Mouse (Mus musculus) liver, postnatal 0 days (tissue): ENCODE data around the gene Zbtb20. TPM values are rescaled to one million over a fixed set of nuclear protein-coding genes. Genes with fewer than 3 reads are reported as not detected.

Experiments used
- ATAC-seq: fragments of 200-750 bp; cut with Nextera tagmentation; 2 replicates; pipeline ENCODE4 v1.8.0; 2017; ENCODE audit warnings: mild to moderate bottlenecking, moderate library complexity
- DNase-seq: peaks from one replicate; pipeline ENCODE4 v3.0.0-alpha.2; 2016
- H3K27ac ChIP-seq: fragments of 300-500 bp; sonication (generic); 2 replicates; pipeline ENCODE4 v1.5.1; 2014; ENCODE audit warnings: antibody characterized with exemption, moderate library complexity, mild to moderate bottlenecking, low read depth
- H3K27me3 ChIP-seq: fragments of 300-500 bp; sonication (generic); 2 replicates; pipeline ENCODE4 v1.6.1; 2014; ENCODE audit warnings: low read length, control low read depth, mixed read lengths; ENCODE audit not compliant: insufficient read depth
- H3K36me3 ChIP-seq: fragments of 300-500 bp; sonication (generic); replicated peaks from 2 replicates; pipeline ENCODE4 v1.6.1; 2014; ENCODE audit warnings: mild to moderate bottlenecking, control low read depth, low read length, moderate library complexity, mixed read lengths; ENCODE audit not compliant: insufficient read depth
- H3K4me1 ChIP-seq: fragments of 300-500 bp; sonication (generic); 2 replicates; pipeline ENCODE4 v1.6.1; 2014; ENCODE audit warnings: antibody characterized with exemption, mild to moderate bottlenecking, control low read depth; ENCODE audit not compliant: insufficient read depth
- H3K4me2 ChIP-seq: fragments of 300-500 bp; sonication (generic); 2 replicates; pipeline ENCODE4 v1.6.1; 2014; ENCODE audit warnings: low read depth, mild to moderate bottlenecking, low read length, moderate library complexity, mixed read lengths
- H3K4me3 ChIP-seq: fragments of 300-500 bp; sonication (generic); 2 replicates; pipeline ENCODE4 v1.5.1; 2014; ENCODE audit warnings: low read depth, low read length
- H3K9ac ChIP-seq: fragments of 300-500 bp; sonication (generic); replicated peaks from 2 replicates; pipeline ENCODE4 v1.6.1; 2014; ENCODE audit warnings: mild to moderate bottlenecking, moderate library complexity
- H3K9me3 ChIP-seq: fragments of 300-500 bp; sonication (generic); 2 replicates; pipeline ENCODE4 v1.6.1; 2016; ENCODE audit warnings: mild to moderate bottlenecking, control low read depth, low read length, mixed read lengths
- CTCF ChIP-seq: sonication (generic); IDR thresholded peaks from 2 replicates; pipeline ENCODE4 v1.5.1; 2016; ENCODE audit warnings: antibody characterized with exemption, low read depth
- EP300 ChIP-seq: IDR thresholded peaks from 2 replicates; pipeline ENCODE4 v1.6.1; 2016; ENCODE audit warnings: antibody characterized with exemption, low read depth, mild to moderate bottlenecking
- WGBS: fragments of 180-500 bp; shearing (Covaris S2); extraction: QIAGEN DNeasy Blood & Tissue Kit; methylation state at CpG from one replicate; pipeline ENCODE4 v1.1.7; 2014; ENCODE audit not compliant: insufficient replicate concordance; 5-methylcytosine and 5-hydroxymethylcytosine counted together
- polyA plus RNA-seq: library from polyadenylated mRNA; unstranded; fragments of >200 nt; fragmentation: Nextera tagmentation; extraction: Ambion mirVana; gene quantifications from 2 replicates; pipeline ENCODE4 v1.2.1, GENCODE M21; 2015

Zbtb20 gene
- polyA plus RNA-seq, 1 experiment from 2014 or later = 9.2 TPM

DNA sequence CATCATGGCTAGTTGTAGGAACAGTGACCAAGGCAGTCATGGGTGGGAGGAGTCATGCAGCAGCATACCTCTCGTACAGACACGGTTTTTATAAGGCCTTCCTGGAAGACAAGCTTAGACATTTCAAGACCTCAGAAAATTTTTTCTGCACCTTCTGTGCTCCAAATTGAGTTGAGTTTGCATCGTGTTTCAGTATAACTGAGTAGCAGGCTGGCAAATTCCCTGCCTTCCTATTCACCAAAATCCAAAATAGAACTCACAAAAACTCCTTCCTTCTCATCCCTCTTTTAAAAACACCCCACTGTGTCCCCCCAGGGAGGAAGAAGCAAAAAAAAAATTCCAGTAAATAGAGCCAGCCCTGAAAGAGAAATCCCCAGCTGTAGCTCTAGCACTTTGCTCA, 606.4 kb downstream of the Zbtb20 start:
- H3K27me3 ChIP-seq = no peaks in the 10 kb centered on the region
- no peak for DNase-seq

DNA sequence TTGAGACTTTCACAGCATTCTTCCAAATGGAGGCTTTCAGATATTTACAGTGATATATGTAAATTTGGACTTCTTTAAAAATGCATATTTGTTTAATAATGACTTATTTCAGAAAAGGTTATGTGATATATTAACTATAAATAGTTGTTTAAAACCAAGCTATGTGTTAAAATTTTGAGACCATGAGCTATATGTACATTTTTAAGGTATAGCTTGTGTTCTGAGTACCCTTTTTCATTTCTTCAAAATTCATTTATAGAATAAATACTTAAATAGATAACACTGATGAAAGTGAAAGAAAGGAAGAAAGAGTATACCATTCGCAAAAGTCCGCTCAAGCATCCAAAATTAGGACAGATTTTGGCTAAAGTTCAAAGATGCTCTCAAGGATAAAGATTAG, 607.1 kb downstream of the Zbtb20 start:
- Histone ChIP-seq H3K27ac (no peak overlapping the region), H3K4me2 (no peak overlapping the region), H3K4me3 (no peak overlapping the region), H3K9ac (no peak overlapping the region), H3K36me3 (no peaks in the 10 kb centered on the region), H3K27me3 (no peaks in the 10 kb centered on the region), H3K9me3 (no peaks in the 10 kb centered on the region), H3K4me1 (no peaks in the 10 kb centered on the region)
- ATAC-seq (no peak), DNase-seq (no peak)
- WGBS = 83% methylated on average over 2 of the region's 2 CpGs
- TF ChIP-seq CTCF (no peak), EP300 (no peak)

More for the DNA sequence above, 606.4 kb downstream of the Zbtb20 start:
- Histone ChIP-seq H3K27ac (no peak overlapping the region), H3K36me3 (no peaks in the 10 kb centered on the region), H3K4me3 (no peak overlapping the region), H3K9me3 (no peaks in the 10 kb centered on the region), H3K9ac (no peak overlapping the region), H3K4me1 (no peaks in the 10 kb centered on the region), H3K4me2 (no peak overlapping the region)
- TF ChIP-seq CTCF (no peak), EP300 (no peak)
- ATAC-seq = no peak
- WGBS = 67% methylated on average over 3 of the region's 3 CpGs

DNA sequence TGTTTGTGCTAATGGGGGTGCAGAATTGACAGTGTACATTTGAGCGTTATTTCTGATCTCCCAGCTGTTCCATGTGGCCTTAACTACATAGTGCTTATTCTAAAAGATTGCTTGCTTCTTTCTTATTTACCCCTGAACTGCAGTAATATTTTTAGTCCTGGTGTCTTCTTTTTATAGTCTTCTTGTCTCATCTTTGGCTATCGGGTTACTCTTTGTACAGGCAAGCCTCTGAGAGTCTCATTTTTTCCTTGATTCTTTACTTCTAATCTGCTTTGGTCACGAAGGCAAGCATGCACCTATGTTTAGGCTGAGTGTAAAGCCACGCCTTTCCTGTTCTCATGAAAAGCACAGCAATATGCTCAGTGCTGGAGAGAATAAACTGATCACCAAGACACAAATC, 608.7 kb downstream of the Zbtb20 start:
- no peak overlapping the region for H3K27ac ChIP-seq
- WGBS = 71% methylated on average over 4 of the region's 4 CpGs
- no peak overlapping the region for H3K4me3 ChIP-seq
- H3K4me1 ChIP-seq = no peaks in the 10 kb centered on the region
- no peaks in the 10 kb centered on the region for H3K27me3 ChIP-seq
- no peaks in the 10 kb centered on the region for H3K9me3 ChIP-seq
- H3K4me2 ChIP-seq = no peak overlapping the region
- H3K9ac ChIP-seq = no peak overlapping the region
- no peaks in the 10 kb centered on the region for H3K36me3 ChIP-seq
- no peak for TF ChIP-seq CTCF
- no peak for DNase-seq
- ATAC-seq = no peak

DNA sequence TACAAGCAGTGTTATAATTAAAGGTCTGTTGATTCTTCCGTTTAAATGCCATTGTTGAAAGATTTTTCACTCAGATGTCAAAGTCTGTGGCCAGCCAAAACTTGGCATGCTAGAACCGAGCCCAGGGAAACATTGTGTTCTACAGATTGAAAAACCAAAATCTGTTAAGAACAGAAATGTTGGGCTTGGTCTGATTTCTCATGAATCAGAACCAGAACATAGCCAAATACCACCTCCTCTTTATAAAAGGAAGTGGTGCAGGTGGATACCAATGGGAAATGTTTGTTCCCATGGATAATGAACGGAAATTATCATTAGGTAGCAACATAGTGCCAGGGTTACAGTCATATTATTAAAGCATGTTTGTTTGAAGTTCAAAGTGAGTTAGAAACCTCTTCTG, 613.7 kb downstream of the Zbtb20 start:
- Histone ChIP-seq H3K27me3 (no peaks in the 10 kb centered on the region), H3K27ac (no peak overlapping the region), H3K9ac (no peak overlapping the region), H3K36me3 (no peaks in the 10 kb centered on the region), H3K4me1 (no peaks in the 10 kb centered on the region), H3K4me3 (no peak overlapping the region), H3K9me3 (no peaks in the 10 kb centered on the region), H3K4me2 (no peak overlapping the region)
- no peak for DNase-seq
- 74% methylated on average over 3 of the region's 3 CpGs for WGBS
- TF ChIP-seq EP300 (no peak), CTCF (no peak)
- no peak for ATAC-seq

DNA sequence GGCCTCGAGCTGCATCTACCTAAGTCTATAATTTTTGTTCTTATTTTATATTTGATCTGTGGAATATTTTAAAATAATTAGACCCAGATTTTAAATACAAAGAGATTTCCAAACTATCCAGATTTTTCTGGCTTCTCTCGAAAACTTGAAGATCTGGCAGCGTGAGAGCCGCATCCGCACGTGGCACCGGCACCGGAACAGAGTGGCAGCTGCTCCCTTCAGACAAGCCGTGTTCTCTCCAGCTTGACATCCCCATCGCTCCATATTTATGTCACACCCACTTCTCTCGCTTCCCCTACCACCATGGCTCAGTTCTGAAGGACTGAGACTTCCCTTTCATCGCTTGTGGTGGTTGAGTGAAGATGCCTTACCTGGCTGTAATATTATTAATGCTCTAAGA, 614.3 kb downstream of the Zbtb20 start:
- H3K4me2 ChIP-seq = no peak overlapping the region
- H3K27ac ChIP-seq = no peak overlapping the region
- no peak overlapping the region for H3K4me3 ChIP-seq
- H3K36me3 ChIP-seq = no peaks in the 10 kb centered on the region
- H3K9me3 ChIP-seq = no peaks in the 10 kb centered on the region
- ATAC-seq = no peak
- H3K4me1 ChIP-seq = no peaks in the 10 kb centered on the region
- WGBS = 84% methylated on average over 12 of the region's 12 CpGs
- no peaks in the 10 kb centered on the region for H3K27me3 ChIP-seq
- no peak for DNase-seq
- TF ChIP-seq EP300 (no peak), CTCF (no peak)
- H3K9ac ChIP-seq = no peak overlapping the region

DNA sequence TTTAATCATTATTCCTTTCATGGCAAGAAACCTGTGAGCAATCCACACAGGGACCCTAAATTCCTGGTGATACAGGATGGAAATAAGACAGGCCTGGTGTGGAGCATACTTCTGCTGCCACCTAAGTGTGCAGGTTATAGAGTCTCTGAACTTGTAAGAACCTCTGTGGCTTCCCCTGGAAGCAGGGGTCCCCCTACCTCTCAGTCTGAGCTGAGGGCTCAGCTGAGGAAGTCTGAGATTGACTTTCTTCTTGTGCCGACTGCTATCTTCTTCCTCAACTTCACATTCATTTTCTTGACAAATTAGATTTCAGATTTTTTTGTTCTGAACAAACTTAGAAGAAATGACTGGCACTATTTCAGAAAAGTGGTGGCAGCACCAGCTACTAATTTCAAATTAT, 617.2 kb downstream of the Zbtb20 start:
- DNase-seq = no peak
- Histone ChIP-seq H3K4me3 (no peak overlapping the region), H3K36me3 (no peaks in the 10 kb centered on the region), H3K9me3 (no peaks in the 10 kb centered on the region), H3K4me1 (no peaks in the 10 kb centered on the region), H3K4me2 (no peak overlapping the region), H3K27ac (no peak overlapping the region), H3K27me3 (no peaks in the 10 kb centered on the region), H3K9ac (no peak overlapping the region)
- WGBS = 54% methylated on average over 1 of the region's 1 CpGs
- TF ChIP-seq EP300 (no peak), CTCF (no peak)
- ATAC-seq = no peak

DNA sequence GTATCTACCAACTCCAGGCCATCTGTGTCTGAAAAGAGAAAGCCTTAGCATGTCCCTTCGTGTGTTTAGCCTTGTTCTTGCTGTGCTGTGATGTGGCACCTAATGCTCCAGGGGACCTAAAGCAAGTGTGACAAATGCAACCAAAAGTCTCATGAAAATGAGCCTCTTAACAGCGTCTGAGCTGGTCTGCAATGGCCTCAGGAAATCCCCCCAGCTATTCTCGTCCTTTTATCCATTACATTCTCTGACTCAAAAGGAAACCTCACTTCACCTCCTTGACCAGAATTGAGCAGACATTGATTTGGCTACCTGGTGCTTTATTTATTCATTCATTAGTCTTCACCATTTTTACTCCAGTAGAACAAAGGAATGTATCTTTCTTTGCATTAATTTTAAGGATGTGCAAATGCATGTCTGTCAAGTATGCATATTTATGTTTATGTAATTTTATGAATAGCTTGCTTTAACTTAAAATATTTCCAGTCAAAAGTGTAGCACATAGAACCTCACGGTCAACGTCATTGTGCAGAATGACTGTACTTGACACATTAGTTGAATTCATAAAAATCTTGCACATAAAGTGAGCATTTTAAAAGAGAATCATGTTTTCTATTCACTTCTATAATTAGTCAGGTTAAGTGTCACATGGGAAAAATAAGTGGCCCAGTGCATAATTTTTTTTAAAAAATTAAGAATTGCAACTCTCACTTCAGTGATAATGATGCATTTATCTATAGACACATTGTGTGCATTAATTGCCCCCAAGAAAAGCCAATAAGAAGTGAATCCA, 618.1 kb downstream of the Zbtb20 start:
- TF ChIP-seq EP300 = no peak
- no peak for TF ChIP-seq CTCF
- WGBS = 66% methylated on average over 5 of the region's 5 CpGs
- Histone ChIP-seq H3K9me3 (no peaks in the 10 kb centered on the region), H3K27ac (no peak overlapping the region), H3K36me3 (no peaks in the 10 kb centered on the region), H3K9ac (no peak overlapping the region), H3K4me1 (no peaks in the 10 kb centered on the region), H3K4me2 (no peak overlapping the region), H3K27me3 (no peaks in the 10 kb centered on the region), H3K4me3 (no peak overlapping the region)
- DNase-seq (no peak), ATAC-seq (no peak)
